ENCODE assay signal across 19 mouse cellular contexts in the genomic region with DNA sequence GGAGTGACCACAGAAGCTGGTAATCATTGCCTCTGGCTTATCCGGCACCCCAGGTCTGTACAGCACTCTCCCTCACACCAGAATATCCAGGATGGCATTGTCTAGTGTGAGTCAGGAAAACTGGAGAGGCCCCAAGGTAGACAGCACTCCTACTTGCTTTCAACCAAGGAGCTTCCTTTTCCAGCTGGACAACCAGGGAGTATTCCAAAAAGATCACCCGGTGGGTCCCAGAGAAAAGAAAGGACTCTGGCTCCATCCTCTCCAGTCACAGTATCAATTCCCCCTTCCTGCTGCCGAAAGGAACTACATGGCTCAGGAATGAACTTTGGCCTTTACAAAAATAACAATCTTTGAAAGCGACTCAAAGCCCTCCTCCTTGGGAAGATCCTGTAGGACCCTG. TPM values are rescaled to one million over a fixed set of nuclear protein-coding genes. Genes with fewer than 3 reads are reported as not detected.
DNase-seq lines count a peak whose midpoint lies in the region; ATAC-seq and TF ChIP-seq lines count a peak whose summit lies in the region.
"Had no signal": no experiment of that assay in that cellular context is flagged by ENCODE, and none has a peak within 500 bp of the region (broad histone marks: within the 10 kb centered on the region; RNA-seq: fewer than 3 reads in every experiment).

No protein-coding gene starts in this region.

- H3K36me3 ChIP-seq in heart, embryonic 15.5 days, result no peaks in the 10 kb centered on the region; the same call in 1 of the 2 replicates
- 0 out of 2 replicates have a peak, but pooled peaks cover 3% of the 10 kb centered on the region for H3K36me3 ChIP-seq in kidney, postnatal 0 days (ENCODE audit: insufficient read depth, low read length)
- H3K36me3 ChIP-seq: embryonic facial prominence, embryonic 13.5 days; hindbrain, embryonic 12.5 days had no signal

- no peak for TF ChIP-seq CTCF in gastrocnemius, adult 2 months (IDR thresholded peaks at IDR 0.05)
- TF ChIP-seq CTCF in kidney, postnatal 0 days (IDR thresholded peaks at IDR 0.05; ENCODE audit: low read depth), result no peak

- H3K4me1 ChIP-seq in heart, embryonic 15.5 days (replicated peaks), result peaks cover 12% of the 10 kb centered on the region
- no peaks in the 10 kb centered on the region for H3K4me1 ChIP-seq in kidney, postnatal 0 days (replicated peaks; ENCODE audit: insufficient read depth, low read length)
- peaks cover 29% of the 10 kb centered on the region for H3K4me1 ChIP-seq in brown adipose tissue, adult 24 weeks (ENCODE audit: control insufficient read depth, insufficient read depth, insufficient read length, low read length)
- H3K4me1 ChIP-seq: hindbrain, embryonic 12.5 days had no signal

- H3K27me3 ChIP-seq in heart, embryonic 15.5 days, result no peaks in the 10 kb centered on the region
- H3K27me3 ChIP-seq in kidney, postnatal 0 days (ENCODE audit: insufficient read depth, low read length), result no peaks in the 10 kb centered on the region
- H3K27me3 ChIP-seq: embryonic facial prominence, embryonic 13.5 days; forebrain, embryonic 13.5 days had no signal

- peak overlapping the region; percentile 64 for H3K27ac ChIP-seq in gastrocnemius, adult 2 months
- peak overlapping the region; percentile 31; the same call in 1 of the 2 replicates for H3K27ac ChIP-seq in heart, embryonic 15.5 days
- 0 out of 2 replicates have a peak overlapping the region, but pooled peaks have one; percentile 0 for H3K27ac ChIP-seq in kidney, postnatal 0 days
- peak overlapping the region; percentile 86 for H3K27ac ChIP-seq in brown adipose tissue, adult 24 weeks (replicated peaks; ENCODE audit: low read depth, low read length)
- H3K27ac ChIP-seq: embryonic facial prominence, embryonic 13.5 days; forebrain, embryonic 13.5 days; hindbrain, embryonic 12.5 days had no signal

- H3K9ac ChIP-seq in heart, embryonic 15.5 days, result no peak overlapping the region
- H3K9ac ChIP-seq in kidney, postnatal 0 days (ENCODE audit: low read depth, low read length), result no peak overlapping the region
- H3K9ac ChIP-seq: embryonic facial prominence, embryonic 13.5 days; forebrain, embryonic 13.5 days; hindbrain, embryonic 12.5 days had no signal

- no peak for ATAC-seq in heart, embryonic 15.5 days (replicated peaks; ENCODE audit: insufficient number of reproducible peaks, insufficient read depth, low FRiP score, low read depth)
- ATAC-seq in kidney, postnatal 0 days (replicated peaks; ENCODE audit: low FRiP score, low read depth), result no peak
- ATAC-seq: forebrain, embryonic 13.5 days; hindbrain, embryonic 16.5 days; inflammation-experienced regulatory T-cells, adult 6 months; intestine, postnatal 0 days had no signal

- DNase-seq in gastrocnemius, adult 2 months, result no peak
- DNase-seq in gastrocnemius, postnatal 14 days, result no peak
- DNase-seq in heart, postnatal 14 days, result no peak
- DNase-seq in kidney, postnatal 0 days (ENCODE audit: low spot score), result no peak
- DNase-seq in kidney, adult 9 months, result no peak
- DNase-seq: adrenal gland, postnatal 14 days; cerebellum, adult 18-20 months; cerebellum, adult 9-11 months; cerebellum, postnatal 36 days; heart, postnatal 4 days had no signal

- intact Hi-C loops in gastrocnemius, adult 2 months (cut with DNase I), result no loop called here
- intact Hi-C loops in gastrocnemius, postnatal 14 days (cut with DNase I; ENCODE audit: low total_unique reads), result no loop called here
- intact Hi-C loops in heart, postnatal 14 days (cut with DNase I), result loop anchor here (10.0 kb wide), 1 partner anchor 169 kb away; no protein-coding TSS in a partner anchor

- H3K9me3 ChIP-seq in heart, embryonic 15.5 days (replicated peaks), result no peaks in the 10 kb centered on the region
- H3K9me3 ChIP-seq in kidney, postnatal 0 days (replicated peaks; ENCODE audit: low read length), result no peaks in the 10 kb centered on the region
- H3K9me3 ChIP-seq: embryonic facial prominence, embryonic 13.5 days; forebrain, embryonic 13.5 days; hindbrain, embryonic 12.5 days had no signal

- no peak overlapping the region for H3K4me3 ChIP-seq in gastrocnemius, adult 2 months
- H3K4me3 ChIP-seq in heart, embryonic 15.5 days, result no peak overlapping the region
- no peak overlapping the region for H3K4me3 ChIP-seq in kidney, postnatal 0 days (replicated peaks; ENCODE audit: low read depth, low read length)
- no peak overlapping the region for H3K4me3 ChIP-seq in brown adipose tissue, adult 24 weeks (ENCODE audit: insufficient read depth, low read depth, low read length)
- H3K4me3 ChIP-seq: embryonic facial prominence, embryonic 13.5 days; forebrain, embryonic 13.5 days; hindbrain, embryonic 12.5 days had no signal

- 58% methylated on average over 4 of the region's 4 CpGs for WGBS in heart, embryonic 15.5 days
- 37% methylated on average over 4 of the region's 4 CpGs for WGBS in kidney, postnatal 0 days

- no peak overlapping the region for H3K4me2 ChIP-seq in heart, embryonic 15.5 days
- no peak overlapping the region for H3K4me2 ChIP-seq in kidney, postnatal 0 days (ENCODE audit: low read length)
- H3K4me2 ChIP-seq: embryonic facial prominence, embryonic 13.5 days; forebrain, embryonic 13.5 days; hindbrain, embryonic 12.5 days had no signal

RNA-seq across cellular contexts. Expression of gene Kdr, which starts 32.9 kb away (rescaled TPM):
- 10 to 100 TPM; 11.8 to 16.9 TPM for total RNA-seq in gastrocnemius, adult 2 months (2021)
- total RNA-seq in gastrocnemius, postnatal 14 days (2021), result 10 to 100 TPM; 29.8 to 35.8 TPM
- 35.4 and 35.6 TPM in 2 replicates for polyA plus RNA-seq in heart, embryonic 15.5 days (2015; fragmentation: Nextera tagmentation; extraction: Ambion mirVana)
- total RNA-seq in heart, postnatal 14 days (2021), result 100 to 1,000 TPM in 1 of 2 experiments, 10 to 100 TPM in 1; 89.7 to 101 TPM
- polyA plus RNA-seq in kidney, postnatal 0 days (2015; fragmentation: Nextera tagmentation; extraction: Ambion mirVana), result 19.6 and 21.9 TPM in 2 replicates
- 22.0 and 39.9 TPM in 2 replicates for polyA plus RNA-seq in brown adipose tissue, adult 24 weeks (2012; ENCODE audit: insufficient read depth, insufficient read length, missing spikeins)
- total RNA-seq: MEL had no signal

Comparison
In these comparisons a context has a peak if more than half of its experiments do, and no peak if none do; other contexts are left out.
1. H3K27ac ChIP-seq: peak in every context shown above with its lines; median percentile 86 in brown adipose tissue, adult 24 weeks; 64 in gastrocnemius, adult 2 months; 31 in heart, embryonic 15.5 days; 0 in kidney, postnatal 0 days.